Mouse (Mus musculus) CH12.LX (cell line): Measurements from ENCODE around the gene Entpd3.

Source experiments
- BHLHE40 ChIP-seq: IDR thresholded peaks from 2 replicates; pipeline ENCODE4 v1.6.1; 2011; ENCODE audit warnings: mild to moderate bottlenecking, low read depth, low read length, improper control_type of control experiment
- CHD1 ChIP-seq: IDR thresholded peaks from 2 replicates; pipeline ENCODE4 v1.6.1; 2012; ENCODE audit warnings: low read depth, low read length, improper control_type of control experiment, inconsistent platforms
- CTCF ChIP-seq, 2 experiments: IDR thresholded peaks in 1 of 2; conservative IDR thresholded peaks in 1 of 2; 2 replicates each; pipeline ENCODE4 v1.5.1; 2011 to 2012; ENCODE audit warnings: low read depth in 2 of 2, low read length in 2 of 2, improper control_type of control experiment in 1 of 2, inconsistent platforms in 1 of 2, mild to moderate bottlenecking in 1 of 2, moderate library complexity in 1 of 2
- HCFC1 ChIP-seq: IDR thresholded peaks from 2 replicates; pipeline ENCODE4 v1.6.1; 2012; ENCODE audit warnings: low read depth, mild to moderate bottlenecking, inconsistent platforms, low read length, improper control_type of control experiment
- MEF2A ChIP-seq: IDR thresholded peaks from 2 replicates; pipeline ENCODE4 v1.6.1; 2014; ENCODE audit warnings: low read depth, mild to moderate bottlenecking, inconsistent platforms, low read length, improper control_type of control experiment, borderline replicate concordance
- NELFE ChIP-seq: IDR thresholded peaks from 2 replicates; pipeline ENCODE4 v1.6.1; 2011; ENCODE audit warnings: low read depth, low read length, improper control_type of control experiment
- POLR2A ChIP-seq: IDR thresholded peaks from 2 replicates; pipeline ENCODE4 v1.6.1; 2011; ENCODE audit warnings: low read depth, mild to moderate bottlenecking, improper control_type of control experiment, low read length
- RAD21 ChIP-seq: IDR thresholded peaks from 2 replicates; pipeline ENCODE4 v1.6.1; 2011; ENCODE audit warnings: low read depth, mild to moderate bottlenecking, low read length, improper control_type of control experiment, moderate library complexity
- TBP ChIP-seq: conservative IDR thresholded peaks from 2 replicates; pipeline ENCODE4 v1.6.1; 2011; ENCODE audit warnings: low read depth, low read length, improper control_type of control experiment
- ZKSCAN1 ChIP-seq: IDR thresholded peaks from 2 replicates; pipeline ENCODE4 v1.6.1; 2012; ENCODE audit warnings: low read depth, inconsistent platforms, low read length, improper control_type of control experiment, borderline replicate concordance

DNA sequence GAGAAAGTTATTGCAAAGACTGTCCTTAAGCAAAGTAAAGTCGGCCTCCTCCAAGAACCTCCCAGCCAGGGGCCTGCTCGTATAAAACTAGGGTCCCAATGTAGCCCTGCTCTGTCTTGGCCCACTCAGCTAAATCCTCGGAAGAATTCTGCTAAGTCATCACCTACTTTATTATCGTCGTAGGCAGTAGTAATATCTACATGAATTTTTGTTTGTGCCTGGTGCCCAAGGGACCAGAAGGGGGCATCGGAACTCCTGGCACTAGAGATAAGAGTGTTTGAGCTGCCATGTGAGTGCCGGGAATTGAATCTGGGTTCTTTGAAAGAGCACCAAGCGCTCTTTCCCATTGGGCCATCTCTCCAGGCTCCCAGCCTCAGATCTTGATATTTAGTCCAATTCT, 11.7 kb upstream of the Entpd3 start:
- TF ChIP-seq MEF2A, result no peak
- TF ChIP-seq POLR2A, result no peak
- no peak for TF ChIP-seq ZKSCAN1
- no peak for TF ChIP-seq CTCF (conservative IDR thresholded peaks at IDR 0.05 in 1 of 2, IDR thresholded peaks at IDR 0.05 in 1 of 2; ENCODE audit: low read depth in 2 of 2, low read length in 2 of 2)
- TF ChIP-seq TBP, result no peak
- no peak for TF ChIP-seq NELFE
- no peak for TF ChIP-seq RAD21
- no peak for TF ChIP-seq CHD1
- no peak for TF ChIP-seq HCFC1
- no peak for TF ChIP-seq BHLHE40
